Mouse (Mus musculus) liver, adult 2 months (tissue): ENCODE measurements around the gene Tmem52. TPM values are rescaled to one million over a fixed set of nuclear protein-coding genes. Genes with fewer than 3 reads are reported as not detected.

ENCODE experiments used
- DNase-seq: peaks from one replicate; pipeline ENCODE4 v3.0.0-alpha.2; 2011; ENCODE audit warnings: low read depth, low spot score; ENCODE audit errors: extremely low read depth
- H3K27ac ChIP-seq: fragments of 200-500 bp; replicated peaks from 2 replicates; pipeline ENCODE4 v1.5.1; 2012; ENCODE audit warnings: low read depth, mild to moderate bottlenecking, control low read depth, inconsistent platforms, low read length; ENCODE audit not compliant: insufficient read depth
- H3K27me3 ChIP-seq: fragments of 200-500 bp; 2 replicates; pipeline ENCODE4 v1.6.1; 2012; ENCODE audit warnings: mild to moderate bottlenecking, moderate library complexity, low read length, inconsistent platforms; ENCODE audit not compliant: control insufficient read depth, insufficient read depth
- H3K36me3 ChIP-seq: fragments of 200-500 bp; 2 replicates; pipeline ENCODE4 v1.6.1; 2012; ENCODE audit warnings: low read length, inconsistent platforms; ENCODE audit not compliant: control insufficient read depth, insufficient read depth
- H3K4me1 ChIP-seq: fragments of 200-500 bp; 2 replicates; pipeline ENCODE4 v1.6.1; 2011; ENCODE audit warnings: low read length; ENCODE audit not compliant: control insufficient read depth, insufficient read depth
- H3K4me3 ChIP-seq: fragments of 200-500 bp; 2 replicates; pipeline ENCODE4 v1.5.1; 2011; ENCODE audit warnings: low read depth, mild to moderate bottlenecking, control low read depth, low read length, moderate library complexity; ENCODE audit not compliant: insufficient read depth
- H3K79me2 ChIP-seq: fragments of 200-500 bp; 2 replicates; pipeline ENCODE4 v1.6.1; 2012; ENCODE audit warnings: inconsistent platforms, mild to moderate bottlenecking, low read length, moderate library complexity; ENCODE audit not compliant: control insufficient read depth, insufficient read depth
- H3K9ac ChIP-seq: fragments of 200-500 bp; 2 replicates; pipeline ENCODE4 v1.6.1; 2012; ENCODE audit warnings: low read depth, mild to moderate bottlenecking, control low read depth, inconsistent platforms, low read length
- CTCF ChIP-seq: fragments of 200-500 bp; IDR thresholded peaks from 2 replicates; pipeline ENCODE4 v1.5.1; 2011; ENCODE audit warnings: low read depth, low read length, control low read depth
- POLR2A ChIP-seq: fragments of 200-500 bp; IDR thresholded peaks from 2 replicates; pipeline ENCODE4 v1.6.1; 2011; ENCODE audit warnings: low read length, control low read depth; ENCODE audit not compliant: insufficient read depth; ENCODE audit errors: extremely low read depth
- WGBS: fragments of 180-500 bp; shearing (Covaris S2); methylation state at CpG from one replicate; pipeline ENCODE4 v1.1.7; 2018; 5-methylcytosine and 5-hydroxymethylcytosine counted together
- polyA plus RNA-seq: library from polyadenylated mRNA; depleted of rRNA; stranded (reverse); fragments of >200 nt; gene quantifications from 2 replicates; pipeline ENCODE4 v1.2.3, GENCODE M21; 2012; rRNA removed
- total RNA-seq: library from RNA; depleted of rRNA; stranded (reverse); fragments of >200 nt; gene quantifications from 2 replicates; pipeline ENCODE4 v1.2.3, GENCODE M21; 2014; rRNA removed

Gene Tmem52
- total and polyA plus RNA-seq, 2 experiments: not detected

- Histone ChIP-seq H3K36me3 (no peaks in the 10 kb centered on the region), H3K4me3 (no peak overlapping the region), H3K79me2 (peaks cover 59% of the 10 kb centered on the region), H3K27me3 (no peaks in the 10 kb centered on the region), H3K27ac (no peak overlapping the region), H3K4me1 (peaks cover 13% of the 10 kb centered on the region), H3K9ac (no peak overlapping the region)
- no peak for DNase-seq
- WGBS: 78% methylated on average over 5 of the region's 5 CpGs
- TF ChIP-seq POLR2A (no peak), CTCF (no peak)
Observed at GRCm38 (mm10) chr4:155505671-155506295, 36.9 kb downstream of the Tmem52 start.

- H3K27ac ChIP-seq: no peak overlapping the region
- peaks cover 58% of the 10 kb centered on the region for H3K79me2 ChIP-seq
- no peaks in the 10 kb centered on the region for H3K36me3 ChIP-seq
- TF ChIP-seq POLR2A (no peak), CTCF (no peak)
- no peak overlapping the region for H3K9ac ChIP-seq
- peaks cover 12% of the 10 kb centered on the region for H3K4me1 ChIP-seq
- 81% methylated on average over 4 of the region's 4 CpGs for WGBS
- no peak overlapping the region for H3K4me3 ChIP-seq
- no peaks in the 10 kb centered on the region for H3K27me3 ChIP-seq
- DNase-seq: no peak
Observed at GRCm38 (mm10) chr4:155508614-155509013, 39.7 kb downstream of the Tmem52 start.

- Histone ChIP-seq H3K36me3 (no peaks in the 10 kb centered on the region), H3K79me2 (peaks cover 53% of the 10 kb centered on the region), H3K27ac (no peak overlapping the region), H3K9ac (no peak overlapping the region), H3K27me3 (no peaks in the 10 kb centered on the region), H3K4me3 (no peak overlapping the region), H3K4me1 (peaks cover 5% of the 10 kb centered on the region; the same call in 1 of the 2 replicates)
- no peak for TF ChIP-seq CTCF
- no peak for TF ChIP-seq POLR2A
- WGBS: 89% methylated on average over 1 of the region's 1 CpGs
- no peak for DNase-seq
Observed at GRCm38 (mm10) chr4:155510981-155511380, 42.1 kb downstream of the Tmem52 start.

- no peak overlapping the region for H3K27ac ChIP-seq
Observed at GRCm38 (mm10) chr4:155514810-155515209, 45.9 kb downstream of the Tmem52 start.

GRCm38 (mm10) chr4:155517948-155518517, 49.1 kb downstream of the Tmem52 start:
- WGBS: 89% methylated on average over 7 of the region's 7 CpGs
- TF ChIP-seq POLR2A (no peak), CTCF (no peak)
- Histone ChIP-seq H3K4me3 (no peak overlapping the region), H3K27me3 (no peaks in the 10 kb centered on the region), H3K79me2 (peaks cover 32% of the 10 kb centered on the region; the same call in 1 of the 2 replicates), H3K9ac (no peak overlapping the region), H3K36me3 (no peaks in the 10 kb centered on the region; the same call in 1 of the 2 replicates), H3K4me1 (peaks cover under 1% of the 10 kb centered on the region; the same call in 1 of the 2 replicates), H3K27ac (no peak overlapping the region)
- no peak for DNase-seq

More at GRCm38 (mm10) chr4:155514810-155515209, 45.9 kb downstream of the Tmem52 start:
- Histone ChIP-seq H3K4me3 (no peak overlapping the region), H3K79me2 (peaks cover 45% of the 10 kb centered on the region; the same call in 1 of the 2 replicates), H3K27me3 (no peaks in the 10 kb centered on the region), H3K4me1 (peaks cover 5% of the 10 kb centered on the region; the same call in 1 of the 2 replicates), H3K9ac (no peak overlapping the region), H3K36me3 (no peaks in the 10 kb centered on the region; the same call in 1 of the 2 replicates)
- WGBS: 91% methylated on average over 2 of the region's 2 CpGs
- no peak for DNase-seq
- TF ChIP-seq POLR2A (no peak), CTCF (no peak)

Other genes starting within 250 kb of the Tmem52 start
- gene Ski, start 246.5 kb upstream of the Tmem52 start, total RNA-seq: 4.2 and 7.5 TPM in 2 replicates
- 19.3 and 19.5 TPM in 2 replicates for gene Ski, start 246.5 kb upstream of the Tmem52 start, polyA plus RNA-seq
- gene Faap20, start 219.3 kb upstream of the Tmem52 start, total RNA-seq: 5.4 and 7.4 TPM in 2 replicates
- 28.6 and 33.8 TPM in 2 replicates for gene Faap20, start 219.3 kb upstream of the Tmem52 start, polyA plus RNA-seq
- 13.8 and 18.3 TPM in 2 replicates for gene Prkcz, start 107.8 kb upstream of the Tmem52 start, total RNA-seq
- gene Prkcz, start 107.8 kb upstream of the Tmem52 start, polyA plus RNA-seq: 11.4 and 11.6 TPM in 2 replicates
- under 0.01 and 0.20 TPM in 2 replicates for gene Gabrd, start 71.0 kb upstream of the Tmem52 start, total RNA-seq
- gene Gabrd, start 71.0 kb upstream of the Tmem52 start, polyA plus RNA-seq: 0.04 and 0.11 TPM in 2 replicates
- 0.09 and 0.27 TPM in 2 replicates for gene Cfap74, start 59.9 kb upstream of the Tmem52 start, total RNA-seq
- gene Cfap74, start 59.9 kb upstream of the Tmem52 start, polyA plus RNA-seq: 0.06 TPM in 2 replicates
- gene Gnb1, start 22.2 kb downstream of the Tmem52 start, total RNA-seq: 26.5 and 40.1 TPM in 2 replicates
- gene Gnb1, start 22.2 kb downstream of the Tmem52 start, polyA plus RNA-seq: 140 and 143 TPM in 2 replicates
- gene Nadk, start 93.3 kb downstream of the Tmem52 start, total RNA-seq: 163 and 201 TPM in 2 replicates
- gene Nadk, start 93.3 kb downstream of the Tmem52 start, polyA plus RNA-seq: 196 and 218 TPM in 2 replicates
- 63.5 and 65.6 TPM in 2 replicates for gene Slc35e2, start 132.3 kb downstream of the Tmem52 start, total RNA-seq
- gene Slc35e2, start 132.3 kb downstream of the Tmem52 start, polyA plus RNA-seq: 18.5 and 19.8 TPM in 2 replicates
- gene Cdk11b, start 155.7 kb downstream of the Tmem52 start, total RNA-seq: 8.5 and 11.2 TPM in 2 replicates
- gene Cdk11b, start 155.7 kb downstream of the Tmem52 start, polyA plus RNA-seq: 8.8 and 10.6 TPM in 2 replicates
- not detected in 2 replicates for gene Gm10563, start 176.3 kb downstream of the Tmem52 start, total RNA-seq
- gene Gm10563, start 176.3 kb downstream of the Tmem52 start, polyA plus RNA-seq: not detected in 2 replicates
- gene Mmp23, start 184.3 kb downstream of the Tmem52 start, total RNA-seq: 1.7 and 1.8 TPM in 2 replicates
- 2.7 and 3.0 TPM in 2 replicates for gene Mmp23, start 184.3 kb downstream of the Tmem52 start, polyA plus RNA-seq
- 16.4 and 19.0 TPM in 2 replicates for gene Mib2, start 200.1 kb downstream of the Tmem52 start, total RNA-seq
- 32.2 and 35.8 TPM in 2 replicates for gene Mib2, start 200.1 kb downstream of the Tmem52 start, polyA plus RNA-seq
- 0.37 and 0.54 TPM in 2 replicates for gene Fndc10, start 225.2 kb downstream of the Tmem52 start, total RNA-seq
- 0.77 and 1.2 TPM in 2 replicates for gene Fndc10, start 225.2 kb downstream of the Tmem52 start, polyA plus RNA-seq
- gene Ssu72, start 235.7 kb downstream of the Tmem52 start, total RNA-seq: 99.5 and 108 TPM in 2 replicates
- 78.8 and 79.3 TPM in 2 replicates for gene Ssu72, start 235.7 kb downstream of the Tmem52 start, polyA plus RNA-seq